Mouse (Mus musculus) right cerebral cortex, postnatal 10 days (tissue): ENCODE results near the gene Rnf227.
"Not testable (repeated sequence)": the region's sequence is repeated elsewhere in the genome, so short reads cannot be mapped to it uniquely, and the experiment has no call there.

ENCODE experiments used
- DNase-seq, 2 experiments: peaks; one replicate each; pipeline ENCODE4 v3.0.0; 2021; ENCODE audit warnings: low spot score in 2 of 2

Gene Rnf227

GRCm38 (mm10) chr11:69340161-69341131 lies at the start of gene Rnf227:
Rnf227 (plus strand) TSS chr11:69340461.
- peak; percentile 83 to 87 for DNase-seq

- no peak for DNase-seq
Measured at GRCm38 (mm10) chr11:69291111-69291510, 49.1 kb upstream of the Rnf227 start.

GRCm38 (mm10) chr11:69295286-69295685 lies 45.0 kb upstream of the Rnf227 start:
- no peak for DNase-seq

GRCm38 (mm10) chr11:69297799-69298198 lies 42.5 kb upstream of the Rnf227 start:
- DNase-seq = no peak

GRCm38 (mm10) chr11:69298231-69298630 lies 42.0 kb upstream of the Rnf227 start:
- DNase-seq = no peak

GRCm38 (mm10) chr11:69302817-69303216 lies 37.4 kb upstream of the Rnf227 start:
- DNase-seq = no peak

- no peak for DNase-seq
Measured at GRCm38 (mm10) chr11:69305291-69305690, 35.0 kb upstream of the Rnf227 start.

- no peak for DNase-seq
Measured at GRCm38 (mm10) chr11:69306039-69306438, 34.2 kb upstream of the Rnf227 start.

GRCm38 (mm10) chr11:69311266-69311665 lies 29.0 kb upstream of the Rnf227 start:
- no peak for DNase-seq

- DNase-seq = no peak
Measured at GRCm38 (mm10) chr11:69316361-69316760, 23.9 kb upstream of the Rnf227 start.

GRCm38 (mm10) chr11:69318000-69318399 lies 22.3 kb upstream of the Rnf227 start:
- DNase-seq = not testable (repeated sequence)

GRCm38 (mm10) chr11:69321580-69321979 lies 18.7 kb upstream of the Rnf227 start:
- no peak for DNase-seq

- peak in 1 of 2 experiments; percentile 59 for DNase-seq
Measured at GRCm38 (mm10) chr11:69322010-69322409, 18.3 kb upstream of the Rnf227 start.

GRCm38 (mm10) chr11:69322693-69323471 lies 17.4 kb upstream of the Rnf227 start:
- no peak for DNase-seq

- DNase-seq = peak; percentile 99 to 100
Measured at GRCm38 (mm10) chr11:69323667-69324111, 16.6 kb upstream of the Rnf227 start, which contains the start of the genes Cntrob and Trappc1. Cntrob (minus strand) TSS chr11:69323775. Trappc1 (plus strand) TSS chr11:69323980.

GRCm38 (mm10) chr11:69324749-69325148 lies 15.5 kb upstream of the Rnf227 start:
- no peak for DNase-seq

- DNase-seq = peak; percentile 92 to 93
Measured at GRCm38 (mm10) chr11:69325628-69326407, 14.4 kb upstream of the Rnf227 start, which contains the start of gene Kcnab3. Kcnab3 (plus strand) TSS chr11:69326258.

GRCm38 (mm10) chr11:69326408-69327156 lies 13.7 kb upstream of the Rnf227 start:
- peak in 1 of 2 experiments; percentile 58 for DNase-seq

- no peak for DNase-seq
Measured at GRCm38 (mm10) chr11:69327157-69327442, 13.2 kb upstream of the Rnf227 start.

GRCm38 (mm10) chr11:69327648-69328047 lies 12.6 kb upstream of the Rnf227 start:
- DNase-seq = no peak

GRCm38 (mm10) chr11:69328517-69328916 lies 11.7 kb upstream of the Rnf227 start:
- no peak for DNase-seq
